Mouse (Mus musculus) midbrain, embryonic 13.5 days (tissue): Measurements from ENCODE around the gene Nsmce1. TPM values are rescaled to one million over a fixed set of nuclear protein-coding genes. Genes with fewer than 3 reads are reported as not detected.
A peak's percentile ranks its signal among the peaks of the same experiment; 100 is the strongest.

Experiments used
- ATAC-seq: fragments of 200-750 bp; cut with Nextera tagmentation; 2 replicates; pipeline ENCODE4 v1.8.0; 2017; ENCODE audit warnings: mild to moderate bottlenecking, moderate TSS enrichment, moderate library complexity
- H3K27ac ChIP-seq: fragments of 300-500 bp; sonication (generic); 2 replicates; pipeline ENCODE4 v1.5.1; 2015; ENCODE audit warnings: inconsistent platforms, mild to moderate bottlenecking, moderate library complexity
- H3K27me3 ChIP-seq: fragments of 300-500 bp; sonication (generic); 2 replicates; pipeline ENCODE4 v1.6.1; 2015; ENCODE audit warnings: mild to moderate bottlenecking, inconsistent platforms
- H3K36me3 ChIP-seq: fragments of 300-500 bp; sonication (generic); 2 replicates; pipeline ENCODE4 v1.6.1; 2015; ENCODE audit warnings: mild to moderate bottlenecking, inconsistent platforms
- H3K4me1 ChIP-seq: fragments of 300-500 bp; sonication (generic); replicated peaks from 2 replicates; pipeline ENCODE4 v1.6.1; 2015; ENCODE audit warnings: inconsistent platforms
- H3K4me2 ChIP-seq: fragments of 300-500 bp; sonication (generic); replicated peaks from 2 replicates; pipeline ENCODE4 v1.6.1; 2015; ENCODE audit warnings: moderate library complexity, mild to moderate bottlenecking, inconsistent platforms
- H3K4me3 ChIP-seq: fragments of 300-500 bp; sonication (generic); replicated peaks from 2 replicates; pipeline ENCODE4 v1.5.1; 2015; ENCODE audit warnings: mild to moderate bottlenecking, inconsistent platforms
- H3K9ac ChIP-seq: fragments of 300-500 bp; sonication (generic); replicated peaks from 2 replicates; pipeline ENCODE4 v1.6.1; 2015; ENCODE audit warnings: mild to moderate bottlenecking, inconsistent platforms
- H3K9me3 ChIP-seq: fragments of 300-500 bp; sonication (generic); 2 replicates; pipeline ENCODE4 v1.6.1; 2016; ENCODE audit warnings: mild to moderate bottlenecking, inconsistent platforms
- WGBS: fragments of 180-500 bp; shearing (Covaris S2); methylation state at CpG from one replicate; pipeline ENCODE4 v1.1.7; 2015; 5-methylcytosine and 5-hydroxymethylcytosine counted together
- polyA plus RNA-seq: library from polyadenylated mRNA; unstranded; fragments of >200 nt; fragmentation: Nextera tagmentation; extraction: Ambion mirVana; gene quantifications from 2 replicates; pipeline ENCODE4 v1.2.1, GENCODE M21; 2015

The Nsmce1 gene
- polyA plus RNA-seq = 110 and 116 TPM in 2 replicates

DNA sequence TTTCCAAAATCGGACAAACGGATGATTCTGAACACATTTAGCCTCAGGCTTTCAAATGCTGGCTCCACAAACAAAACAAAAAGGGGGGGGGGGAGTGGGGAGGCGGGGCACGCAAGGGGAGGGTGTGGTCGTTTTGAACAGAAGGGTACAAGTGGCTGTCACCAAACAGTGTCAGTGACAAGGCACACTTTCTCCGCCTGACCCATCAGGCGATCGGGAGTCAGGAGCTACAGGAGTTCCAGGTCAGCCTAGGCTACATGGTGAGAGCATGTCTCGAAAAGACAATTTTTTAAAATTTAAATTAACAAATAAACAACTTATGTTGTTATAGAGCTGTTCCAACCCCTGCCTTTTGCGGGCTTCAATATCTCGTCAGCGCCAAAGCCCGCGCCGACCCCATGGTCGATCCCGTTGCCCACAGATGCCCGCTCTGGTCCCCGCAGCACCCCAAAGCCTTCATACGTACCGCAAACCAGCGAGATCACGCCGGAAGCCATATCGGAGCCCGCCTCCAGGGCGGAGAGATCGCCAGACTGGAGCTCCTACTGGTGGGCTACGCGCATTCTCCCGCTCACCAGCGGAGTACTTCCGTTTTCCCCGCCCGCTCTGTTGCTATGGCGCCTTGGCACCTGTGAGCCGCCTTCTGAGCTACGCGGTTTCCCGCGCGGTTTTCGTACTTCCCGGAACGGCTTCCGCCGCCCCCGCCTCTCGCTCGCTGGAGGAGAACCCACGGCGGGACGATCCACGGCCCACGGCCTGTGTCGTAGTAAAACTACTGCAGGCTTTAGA, at the start of gene Nsmce1:
Gene Nsmce1 (minus strand): TSS at position 650 of the 789 bp plus-strand sequence.
- Histone ChIP-seq H3K27ac (peak within 1 kb of the TSS; percentile 87), H3K9me3 (no peaks in the 10 kb centered on the region), H3K4me2 (peak within 1 kb of the TSS; percentile 71), H3K36me3 (peaks cover 2% of the 10 kb centered on the region), H3K4me3 (peak within 1 kb of the TSS; percentile 64), H3K9ac (peak within 1 kb of the TSS; percentile 82), H3K4me1 (peaks cover 22% of the 10 kb centered on the region), H3K27me3 (no peaks in the 10 kb centered on the region)
- under 1% methylated on average over 56 of the region's 56 CpGs for WGBS
- peak; percentile 99 for ATAC-seq

DNA sequence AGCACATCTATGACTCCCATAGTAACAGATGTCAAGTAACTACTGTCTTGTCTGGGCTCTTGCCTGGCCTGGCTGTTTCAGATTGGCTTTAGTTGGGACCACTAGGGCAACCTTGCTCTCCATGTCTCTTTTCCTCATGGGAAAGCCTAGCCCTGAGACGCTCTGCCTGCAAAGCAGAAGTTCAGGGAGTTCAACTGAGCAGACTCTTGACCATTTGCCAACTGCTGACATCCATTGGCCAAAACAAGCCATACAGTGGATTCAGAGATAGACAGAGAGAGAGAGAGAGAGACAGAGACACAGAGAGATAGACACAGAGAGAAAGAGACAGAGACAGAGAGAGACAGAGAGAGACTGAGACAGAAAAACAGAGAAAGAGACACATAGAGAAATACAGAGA, 49.6 kb upstream of the Nsmce1 start:
- H3K9ac ChIP-seq = no peak overlapping the region
- ATAC-seq = no peak
- no peak overlapping the region for H3K27ac ChIP-seq
- no peak overlapping the region for H3K4me2 ChIP-seq
- H3K27me3 ChIP-seq = peaks cover 4% of the 10 kb centered on the region; the same call in 1 of the 2 replicates
- H3K4me3 ChIP-seq = no peak overlapping the region
- H3K36me3 ChIP-seq = no peaks in the 10 kb centered on the region
- WGBS = 95% methylated on average over 1 of the region's 1 CpGs
- H3K4me1 ChIP-seq = peaks cover 4% of the 10 kb centered on the region
- no peaks in the 10 kb centered on the region for H3K9me3 ChIP-seq

DNA sequence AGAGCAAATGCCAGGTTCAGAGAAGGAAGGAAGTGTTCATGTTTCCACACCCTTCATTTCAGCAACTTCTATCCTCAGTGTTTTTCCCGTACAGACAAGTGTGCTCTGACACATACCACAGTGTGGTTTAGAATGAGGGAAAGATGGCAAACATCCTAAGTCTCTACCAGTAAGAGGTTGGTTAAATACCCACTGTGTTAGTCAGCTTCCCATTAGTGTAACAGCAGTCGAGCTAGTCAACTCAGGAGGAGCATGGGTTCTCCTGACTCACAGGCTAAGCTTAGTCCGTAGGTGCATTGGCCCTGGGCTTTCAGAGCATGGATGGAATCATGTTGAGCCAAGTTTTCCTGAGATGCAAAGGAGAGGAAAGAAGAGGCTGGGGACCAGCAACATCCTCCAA, 48.0 kb upstream of the Nsmce1 start:
- Histone ChIP-seq H3K4me2 (no peak overlapping the region), H3K4me3 (no peak overlapping the region), H3K27me3 (peaks cover 4% of the 10 kb centered on the region; the same call in 1 of the 2 replicates), H3K27ac (no peak overlapping the region), H3K4me1 (peaks cover 4% of the 10 kb centered on the region), H3K9ac (no peak overlapping the region), H3K9me3 (no peaks in the 10 kb centered on the region), H3K36me3 (no peaks in the 10 kb centered on the region)
- WGBS = 91% methylated on average over 3 of the region's 3 CpGs
- no peak for ATAC-seq

DNA sequence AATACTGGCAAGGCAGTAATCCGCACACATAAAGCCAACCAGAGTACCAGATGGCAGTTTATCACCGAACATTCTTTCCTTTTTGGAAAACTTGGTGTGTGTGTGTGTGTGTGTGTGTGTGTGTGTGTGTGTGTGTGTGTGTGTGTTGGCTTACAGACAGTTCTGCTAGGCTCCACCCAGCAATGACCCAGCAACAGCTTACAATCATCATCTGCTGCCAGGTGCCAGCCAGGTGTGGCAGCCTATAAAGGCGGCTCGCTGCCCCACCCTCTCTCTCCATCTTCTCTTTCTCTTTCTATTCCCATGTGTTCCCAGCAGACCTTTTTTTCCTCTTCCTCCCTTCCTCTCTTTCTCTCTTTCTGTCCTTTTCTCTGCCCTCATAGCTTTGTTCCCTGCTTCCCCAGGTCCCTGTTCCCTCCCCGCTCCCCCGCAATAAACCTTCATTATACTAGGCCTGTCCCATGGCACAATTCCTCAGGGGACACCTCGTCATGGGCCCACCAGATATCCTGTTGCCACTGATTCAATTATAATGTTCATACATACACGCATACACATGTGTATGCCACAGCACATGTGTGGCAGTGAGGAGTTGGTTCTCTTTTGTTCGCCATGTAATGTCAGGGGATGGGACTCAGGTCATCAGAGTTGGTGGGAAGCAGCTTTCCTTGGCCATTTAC, 36.6 kb upstream of the Nsmce1 start:
- Histone ChIP-seq H3K9ac (no peak overlapping the region), H3K4me3 (no peak overlapping the region), H3K9me3 (no peaks in the 10 kb centered on the region), H3K36me3 (no peaks in the 10 kb centered on the region), H3K27me3 (no peaks in the 10 kb centered on the region), H3K4me1 (no peaks in the 10 kb centered on the region), H3K27ac (no peak overlapping the region), H3K4me2 (no peak overlapping the region)
- WGBS = 90% methylated on average over 9 of the region's 9 CpGs
- ATAC-seq = no peak

DNA sequence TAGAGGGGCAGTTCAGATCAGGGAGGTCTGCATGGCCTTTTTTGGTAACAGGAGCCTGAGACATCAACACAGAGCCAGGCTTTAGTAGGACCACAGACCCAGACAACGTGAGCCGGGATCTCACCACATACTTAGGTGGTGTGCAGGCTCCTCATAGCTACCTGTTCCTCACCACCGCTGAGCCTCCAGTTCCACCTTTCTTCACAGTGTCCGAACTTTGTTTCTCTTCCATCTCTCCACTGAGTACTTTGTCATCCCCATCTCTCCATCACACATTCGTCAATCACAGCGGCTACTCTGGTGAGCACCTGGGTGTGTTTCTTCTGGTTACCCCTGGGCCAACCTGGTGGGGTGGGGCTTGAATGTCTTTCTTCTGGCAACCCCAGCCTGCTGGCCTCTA, 35.8 kb upstream of the Nsmce1 start:
- Histone ChIP-seq H3K9me3 (no peaks in the 10 kb centered on the region), H3K27me3 (no peaks in the 10 kb centered on the region), H3K27ac (no peak overlapping the region), H3K4me2 (no peak overlapping the region), H3K4me3 (no peak overlapping the region), H3K36me3 (no peaks in the 10 kb centered on the region), H3K9ac (no peak overlapping the region), H3K4me1 (no peaks in the 10 kb centered on the region)
- ATAC-seq = no peak
- 94% methylated on average over 6 of the region's 6 CpGs for WGBS

DNA sequence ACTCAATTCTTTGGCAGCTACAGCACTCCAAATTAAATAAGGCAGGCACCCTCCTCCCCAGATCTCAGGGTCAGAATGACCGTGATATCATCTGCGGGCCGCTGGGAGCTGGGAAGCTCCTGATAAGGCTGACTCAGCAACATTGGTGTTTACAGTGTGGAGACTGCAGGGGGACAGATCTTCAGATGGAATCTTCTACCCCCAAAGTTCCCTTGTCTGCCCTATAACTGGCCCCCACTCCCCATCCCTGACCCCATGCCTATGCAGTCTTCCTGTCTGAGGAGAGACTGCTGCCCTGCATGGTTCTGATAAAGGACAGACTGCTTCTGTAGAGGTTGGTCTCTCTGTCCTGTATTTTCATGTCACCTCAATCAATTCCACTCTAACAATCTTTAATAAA, 31.7 kb upstream of the Nsmce1 start:
- no peak overlapping the region for H3K9ac ChIP-seq
- 82% methylated on average over 3 of the region's 3 CpGs for WGBS
- no peaks in the 10 kb centered on the region for H3K27me3 ChIP-seq
- no peaks in the 10 kb centered on the region for H3K4me1 ChIP-seq
- no peak overlapping the region for H3K27ac ChIP-seq
- no peak overlapping the region for H3K4me3 ChIP-seq
- H3K36me3 ChIP-seq = no peaks in the 10 kb centered on the region
- H3K9me3 ChIP-seq = no peaks in the 10 kb centered on the region
- H3K4me2 ChIP-seq = no peak overlapping the region
- no peak for ATAC-seq

DNA sequence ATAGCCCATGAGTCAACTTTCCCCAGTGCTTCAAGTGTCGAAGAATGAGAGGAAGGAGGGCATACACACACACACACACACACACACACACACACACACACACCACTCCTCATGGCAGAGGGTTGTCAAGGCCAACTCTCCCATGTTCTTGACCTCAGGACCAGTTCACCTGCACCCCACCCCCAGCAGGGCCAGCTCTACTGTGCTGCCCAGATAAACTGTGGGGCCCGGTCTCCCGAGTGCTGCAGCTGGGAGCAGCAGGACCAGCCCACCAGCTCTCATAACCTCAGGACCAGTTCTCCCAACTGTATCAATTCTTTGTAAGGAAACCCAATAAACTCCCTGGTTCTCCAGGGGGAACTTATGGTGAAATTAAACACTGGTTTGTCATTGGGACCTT, 28.3 kb upstream of the Nsmce1 start:
- 91% methylated on average over 3 of the region's 3 CpGs for WGBS
- ATAC-seq = no peak
- H3K4me1 ChIP-seq = no peaks in the 10 kb centered on the region
- H3K27ac ChIP-seq = no peak overlapping the region
- no peak overlapping the region for H3K4me3 ChIP-seq
- H3K9ac ChIP-seq = no peak overlapping the region
- no peaks in the 10 kb centered on the region for H3K27me3 ChIP-seq
- H3K4me2 ChIP-seq = no peak overlapping the region
- no peaks in the 10 kb centered on the region for H3K36me3 ChIP-seq
- H3K9me3 ChIP-seq = no peaks in the 10 kb centered on the region

DNA sequence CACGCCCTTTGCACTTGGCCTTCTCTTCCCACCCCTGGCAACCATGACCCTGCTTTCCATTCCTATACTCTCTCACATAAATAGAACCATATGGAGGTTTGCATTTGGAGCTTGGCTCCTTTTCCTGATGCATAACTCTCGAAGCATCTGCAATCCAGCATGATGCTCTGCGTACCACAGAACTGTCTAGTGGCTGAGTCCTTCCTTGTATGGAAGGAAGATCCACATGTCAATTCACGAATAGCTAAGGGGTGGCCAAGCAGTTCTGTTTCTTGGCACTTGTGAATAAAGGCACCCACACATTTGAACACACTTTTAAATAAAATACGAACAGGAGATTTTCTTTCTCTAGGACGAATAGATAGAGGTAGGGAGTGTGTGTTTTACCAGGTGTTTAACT, 26.1 kb upstream of the Nsmce1 start:
- Histone ChIP-seq H3K4me3 (no peak overlapping the region), H3K27ac (no peak overlapping the region), H3K27me3 (no peaks in the 10 kb centered on the region), H3K4me2 (no peak overlapping the region), H3K36me3 (no peaks in the 10 kb centered on the region), H3K9me3 (no peaks in the 10 kb centered on the region), H3K9ac (no peak overlapping the region), H3K4me1 (no peaks in the 10 kb centered on the region)
- 86% methylated on average over 6 of the region's 6 CpGs for WGBS
- ATAC-seq = no peak

DNA sequence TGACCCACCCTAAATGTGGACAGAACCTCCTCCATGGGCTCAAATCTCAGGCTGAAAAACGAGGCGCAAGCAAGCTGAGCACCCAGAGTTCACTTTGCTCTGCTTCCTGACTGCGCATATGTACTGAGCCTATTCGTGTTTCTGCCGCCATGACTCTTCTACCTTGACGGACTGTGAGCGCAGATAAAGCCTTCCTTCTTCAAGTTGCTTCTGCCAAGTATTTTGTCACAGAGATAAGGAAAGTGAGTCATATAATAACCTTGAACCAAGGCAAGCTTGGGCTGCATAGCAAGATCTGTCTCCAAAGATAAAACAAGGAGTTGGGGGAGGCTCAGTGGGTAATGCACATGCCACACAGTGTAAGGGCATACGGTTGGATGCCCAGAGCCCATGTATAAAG, 25.3 kb upstream of the Nsmce1 start:
- H3K9ac ChIP-seq = no peak overlapping the region
- no peaks in the 10 kb centered on the region for H3K36me3 ChIP-seq
- 91% methylated on average over 8 of the region's 8 CpGs for WGBS
- no peaks in the 10 kb centered on the region for H3K9me3 ChIP-seq
- H3K27ac ChIP-seq = no peak overlapping the region
- no peaks in the 10 kb centered on the region for H3K4me1 ChIP-seq
- no peak for ATAC-seq
- H3K27me3 ChIP-seq = no peaks in the 10 kb centered on the region
- no peak overlapping the region for H3K4me2 ChIP-seq
- H3K4me3 ChIP-seq = no peak overlapping the region

DNA sequence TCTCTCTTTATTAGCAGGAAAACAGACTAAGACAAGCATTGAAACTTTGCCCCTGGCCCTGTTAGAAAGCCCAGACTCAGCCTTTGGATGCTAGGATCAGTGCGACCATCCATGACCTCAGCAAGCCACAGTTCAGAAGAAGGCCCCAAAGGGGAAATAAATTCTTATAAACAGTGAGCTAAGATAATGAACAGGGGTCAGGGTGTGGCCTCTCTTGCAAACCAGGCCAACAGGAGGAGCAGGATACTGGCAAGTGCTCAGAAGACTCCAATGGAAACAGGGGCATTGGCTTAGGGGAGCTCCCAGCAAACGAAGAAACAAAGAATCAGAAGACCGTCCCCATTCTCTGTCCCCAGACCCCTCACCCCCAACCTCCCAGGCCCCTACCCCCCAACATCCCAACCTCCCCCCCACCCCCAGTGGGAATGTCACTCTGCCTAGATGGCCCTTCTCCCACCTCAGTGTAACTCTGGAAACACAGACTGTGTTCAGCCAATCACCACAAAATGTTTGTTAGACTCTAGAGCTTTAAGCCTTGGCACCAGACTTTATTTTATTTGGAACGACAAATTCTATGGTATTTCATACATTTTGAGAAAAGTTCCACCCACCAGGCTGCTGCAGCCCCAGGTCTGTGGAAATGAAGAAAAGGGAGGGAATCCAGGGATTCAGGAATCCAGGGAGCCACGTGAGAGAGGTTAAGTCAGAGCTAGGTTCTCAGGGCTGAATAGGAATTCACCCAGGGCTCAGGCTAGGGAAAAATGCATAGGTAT, 23.9 kb upstream of the Nsmce1 start:
- Histone ChIP-seq H3K27me3 (no peaks in the 10 kb centered on the region), H3K4me1 (no peaks in the 10 kb centered on the region), H3K27ac (no peak overlapping the region), H3K36me3 (no peaks in the 10 kb centered on the region), H3K4me3 (no peak overlapping the region), H3K9ac (no peak overlapping the region), H3K9me3 (no peaks in the 10 kb centered on the region), H3K4me2 (no peak overlapping the region)
- WGBS = 58% methylated on average over 5 of the region's 5 CpGs
- no peak for ATAC-seq

DNA sequence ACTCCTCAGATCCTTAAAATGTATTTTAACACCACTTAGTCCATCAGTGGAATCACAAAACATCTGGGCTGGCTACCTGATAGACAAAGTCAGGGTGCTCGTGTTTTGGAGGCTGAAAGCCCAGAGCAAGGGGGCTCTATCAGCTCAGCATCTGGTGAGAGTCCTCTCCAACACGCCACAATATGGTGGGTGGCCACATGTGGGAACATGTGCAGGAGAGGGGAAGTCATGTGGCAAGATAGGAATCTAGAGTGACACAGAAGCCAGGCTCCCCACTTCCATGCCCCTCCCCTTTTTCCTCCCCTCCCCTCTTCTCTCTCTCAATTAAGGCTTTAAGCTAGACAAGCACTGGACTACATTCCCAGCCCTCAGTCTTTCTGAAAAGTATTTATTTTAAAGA, 20.5 kb upstream of the Nsmce1 start:
- H3K4me2 ChIP-seq = no peak overlapping the region
- ATAC-seq = no peak
- H3K27ac ChIP-seq = no peak overlapping the region
- no peak overlapping the region for H3K4me3 ChIP-seq
- no peaks in the 10 kb centered on the region for H3K9me3 ChIP-seq
- 65% methylated on average over 2 of the region's 2 CpGs for WGBS
- no peaks in the 10 kb centered on the region for H3K4me1 ChIP-seq
- H3K27me3 ChIP-seq = no peaks in the 10 kb centered on the region
- no peak overlapping the region for H3K9ac ChIP-seq
- no peaks in the 10 kb centered on the region for H3K36me3 ChIP-seq

DNA sequence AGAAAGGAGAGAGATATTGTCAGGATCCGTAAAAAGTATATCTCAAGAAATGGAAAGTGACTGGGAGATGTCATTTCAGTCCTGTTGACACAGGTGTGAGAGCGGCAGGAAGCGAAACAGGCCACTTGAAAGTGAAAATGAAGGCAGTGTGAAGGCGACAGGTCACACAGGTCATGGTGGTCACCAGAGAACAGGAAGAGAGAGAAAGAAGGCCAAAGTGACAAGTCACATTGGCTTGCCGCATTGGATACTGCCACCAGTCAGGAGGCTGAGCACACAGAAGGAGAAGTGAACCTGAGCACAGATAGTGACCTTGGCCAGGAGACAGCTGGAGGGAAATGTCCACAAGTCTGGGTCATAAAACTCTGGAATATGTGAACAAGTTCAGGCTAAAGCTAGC, 20.0 kb upstream of the Nsmce1 start:
- Histone ChIP-seq H3K4me1 (no peaks in the 10 kb centered on the region), H3K4me3 (no peak overlapping the region), H3K9ac (no peak overlapping the region), H3K4me2 (no peak overlapping the region), H3K27me3 (no peaks in the 10 kb centered on the region), H3K9me3 (no peaks in the 10 kb centered on the region), H3K36me3 (no peaks in the 10 kb centered on the region), H3K27ac (no peak overlapping the region)
- 92% methylated on average over 5 of the region's 5 CpGs for WGBS
- ATAC-seq = no peak
